Mouse (Mus musculus) gastrocnemius, postnatal 25 days (tissue): Measurements from ENCODE around the gene Erh. TPM values are rescaled to one million over a fixed set of nuclear protein-coding genes. Genes with fewer than 3 reads are reported as not detected.
A peak's percentile ranks its signal among the peaks of the same experiment; 100 is the strongest.

Experiments
- DNase-seq: peaks from one replicate; pipeline ENCODE4 v3.0.0; 2022
- total RNA-seq, 2 experiments: library from RNA; stranded (reverse); gene quantifications; 1 replicate in 1 of 2; 2 replicates in 1 of 2; pipeline ENCODE4 v1.2.3; 2021

The Erh gene
- total RNA-seq, 2 experiments from 2014 or later = 15.3 to 20.4 TPM

GRCm38 (mm10) chr12:80615371-80616257 is 28.5 kb downstream of the Erh start:
- no peak for DNase-seq

DNA sequence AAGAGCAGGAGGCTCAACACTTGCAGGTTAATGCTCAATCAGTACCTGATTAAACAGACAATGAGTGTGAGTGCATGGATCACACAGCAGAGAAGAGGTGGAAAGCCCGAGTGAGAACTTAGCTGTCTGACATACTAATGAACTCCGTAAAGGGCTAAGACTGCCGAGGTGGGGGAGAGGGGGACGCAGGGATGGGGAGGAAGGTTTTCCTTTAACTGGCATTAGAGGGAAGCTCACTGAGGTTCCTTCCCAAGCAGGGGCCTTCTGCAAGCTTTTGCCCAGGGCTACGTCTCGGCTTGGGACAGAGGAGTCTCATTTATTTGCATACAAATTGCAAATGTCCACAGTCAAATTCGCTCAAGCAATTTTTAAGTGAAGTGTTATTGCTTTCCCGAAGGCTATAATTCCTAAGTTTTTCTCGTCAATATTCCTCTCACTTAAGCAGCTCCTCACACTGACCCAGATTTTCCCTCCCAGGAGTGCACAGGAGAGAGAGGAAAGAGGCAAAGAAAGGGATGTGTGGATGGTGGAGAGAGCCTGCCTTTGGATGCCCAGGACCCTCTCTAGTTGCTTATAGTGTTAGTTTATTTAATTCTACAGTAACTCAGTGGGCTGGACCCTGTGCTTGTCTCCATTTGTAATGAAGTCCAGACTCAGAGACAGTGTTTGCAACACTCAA is 31.9 kb downstream of the Erh start:
- no peak for DNase-seq

DNA sequence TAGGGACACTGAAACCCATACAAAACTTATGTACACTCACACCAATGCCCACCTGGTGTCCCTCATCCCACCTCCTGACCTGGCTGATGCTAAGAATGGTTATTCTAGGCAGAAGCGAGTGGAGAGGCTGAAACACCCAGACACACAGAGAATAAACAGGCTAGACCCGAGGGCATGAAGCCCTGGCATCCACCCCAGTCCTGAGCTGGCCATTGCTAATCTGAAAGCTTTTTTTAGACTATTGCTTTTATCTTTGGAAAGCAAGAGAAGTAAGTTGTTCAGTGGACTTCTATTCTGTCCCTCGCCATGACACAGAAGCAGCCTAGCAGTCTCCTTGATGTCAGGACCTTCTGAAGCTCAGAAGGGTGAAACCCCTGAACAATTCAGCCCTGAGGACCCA is 34.2 kb downstream of the Erh start:
- no peak for DNase-seq

GRCm38 (mm10) chr12:80608576-80608975 is 35.6 kb downstream of the Erh start:
- no peak for DNase-seq

DNA sequence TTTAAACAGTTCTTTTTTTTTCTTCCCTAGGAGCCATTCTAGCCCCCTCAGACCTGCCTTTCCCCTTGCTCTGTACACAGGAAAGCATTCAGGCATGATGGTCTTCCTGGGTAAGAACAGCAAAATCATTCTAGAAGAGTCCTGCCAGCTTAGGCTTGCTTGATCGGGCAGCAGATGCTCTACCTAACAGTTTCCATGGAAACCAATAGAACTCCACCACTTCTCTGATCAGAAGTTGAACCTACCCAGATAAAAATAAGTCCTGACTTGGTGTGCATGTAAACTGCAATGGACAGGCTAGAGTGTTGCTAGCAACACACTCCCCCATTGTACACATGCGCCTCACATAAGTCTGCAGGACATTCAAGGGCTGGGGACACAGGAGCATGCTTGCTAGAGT is 39.9 kb downstream of the Erh start:
- no peak for DNase-seq

DNA sequence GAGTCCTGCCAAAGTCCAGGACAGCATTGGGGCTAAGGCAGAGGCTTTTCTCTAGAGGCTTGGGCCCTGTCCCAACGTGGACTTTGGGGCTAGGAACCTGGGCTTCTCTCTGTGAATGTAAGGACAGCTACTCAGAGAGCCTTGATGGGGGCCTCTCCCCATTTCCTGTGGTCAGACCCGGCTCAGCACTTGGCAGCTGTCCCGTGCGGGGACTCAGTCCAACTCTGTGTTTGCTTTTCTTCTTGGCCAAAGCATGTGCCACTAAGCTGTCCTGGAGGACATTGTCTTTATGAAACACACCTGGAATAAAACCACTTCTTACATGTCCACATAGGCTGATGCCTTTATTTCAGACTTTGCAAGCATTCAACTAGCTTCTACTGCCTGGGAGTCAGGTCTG is 40.6 kb downstream of the Erh start:
- DNase-seq = no peak

DNA sequence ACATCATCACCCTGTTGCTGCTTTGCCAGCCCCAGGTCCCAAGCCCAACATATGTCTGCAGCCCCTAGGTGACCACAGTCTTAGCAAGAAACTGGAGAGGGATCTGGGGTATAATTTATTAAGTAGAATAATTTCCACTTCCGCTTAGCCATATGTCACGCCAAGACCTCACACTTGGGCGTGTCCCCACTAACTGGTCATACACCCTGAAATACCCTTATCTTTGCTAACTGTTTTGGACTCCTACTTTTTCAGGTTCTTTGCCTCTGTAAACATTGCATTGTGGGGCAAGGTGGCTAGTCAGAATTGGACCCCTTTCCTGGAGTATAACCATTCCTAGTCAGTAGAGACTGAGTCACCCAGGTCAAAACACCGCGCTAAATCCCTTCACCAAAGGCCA is 41.7 kb downstream of the Erh start:
- DNase-seq = no peak

DNA sequence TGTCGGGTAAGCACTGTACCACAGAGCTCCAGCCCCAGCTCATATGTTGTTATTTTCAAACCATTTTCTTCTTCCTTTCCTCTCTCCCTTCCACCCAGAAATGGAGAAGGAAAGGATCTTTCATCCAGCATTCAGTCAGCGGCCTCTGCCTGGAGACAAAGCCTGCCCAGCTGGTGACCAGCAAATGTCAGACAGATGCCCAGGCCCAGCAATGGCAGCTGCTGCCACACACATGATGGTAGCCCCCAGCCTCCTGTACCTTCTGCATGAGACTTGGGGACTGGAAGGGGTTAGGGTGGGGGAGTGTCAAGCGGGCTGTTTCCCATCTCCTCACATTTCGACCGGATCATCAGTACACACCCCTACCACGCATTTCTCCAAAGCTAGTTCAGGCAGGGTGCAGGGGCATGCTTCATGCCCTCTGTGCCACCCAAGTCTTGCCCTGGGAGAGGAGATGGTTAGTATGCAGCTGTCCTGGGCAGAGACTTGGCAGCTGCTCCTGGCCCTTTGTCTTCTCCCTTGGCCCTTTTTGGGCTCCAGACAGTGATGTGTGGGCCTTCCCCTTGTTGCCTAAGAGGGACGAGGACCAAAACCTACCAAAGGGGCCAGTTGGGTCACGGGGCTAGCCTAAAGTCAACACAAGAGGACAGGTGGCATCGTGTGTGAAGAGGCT is 42.4 kb downstream of the Erh start:
- no peak for DNase-seq

DNA sequence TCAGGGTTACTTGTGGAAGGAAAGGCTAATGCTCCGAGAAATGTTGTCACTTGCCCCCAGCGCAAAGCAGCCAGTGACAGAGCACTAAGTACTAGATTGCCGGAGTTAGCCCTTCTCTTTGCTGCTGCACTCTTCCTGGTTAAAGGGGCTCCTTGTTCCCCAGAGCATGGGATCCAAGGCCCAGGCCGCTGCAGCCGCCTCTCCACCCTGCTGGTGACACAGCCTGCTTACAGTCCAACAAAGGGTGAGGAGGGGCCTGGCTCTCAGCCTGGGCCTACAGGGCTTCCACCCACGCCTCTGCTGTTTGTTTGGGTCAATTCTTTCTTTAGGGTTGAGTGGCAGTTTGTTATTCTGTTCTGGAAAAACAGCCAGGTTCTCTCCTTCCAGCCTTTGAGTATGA is 45.4 kb downstream of the Erh start:
- peak; percentile 66 for DNase-seq

DNA sequence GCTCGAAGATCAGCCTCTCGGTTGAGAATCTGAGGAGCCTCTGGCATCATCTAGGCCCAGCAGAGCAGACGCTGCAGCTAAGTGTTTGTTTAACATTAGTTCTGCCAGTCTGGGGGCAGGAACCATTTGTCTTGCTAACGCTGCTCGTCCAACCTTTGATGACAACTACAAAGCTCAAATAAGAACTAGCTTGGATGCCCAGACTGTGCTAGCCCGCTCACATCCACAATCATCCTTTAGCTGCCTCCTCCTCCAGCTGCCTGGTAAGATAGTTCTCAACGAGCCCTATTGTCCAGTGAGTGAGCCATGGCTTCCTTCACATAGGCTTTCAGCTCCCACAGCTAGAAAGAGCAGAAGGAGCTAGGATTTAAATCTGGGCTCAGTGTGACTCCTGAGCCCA is 45.9 kb downstream of the Erh start:
- DNase-seq = no peak

GRCm38 (mm10) chr12:80595968-80596367 is 48.2 kb downstream of the Erh start:
- DNase-seq = no peak

DNA sequence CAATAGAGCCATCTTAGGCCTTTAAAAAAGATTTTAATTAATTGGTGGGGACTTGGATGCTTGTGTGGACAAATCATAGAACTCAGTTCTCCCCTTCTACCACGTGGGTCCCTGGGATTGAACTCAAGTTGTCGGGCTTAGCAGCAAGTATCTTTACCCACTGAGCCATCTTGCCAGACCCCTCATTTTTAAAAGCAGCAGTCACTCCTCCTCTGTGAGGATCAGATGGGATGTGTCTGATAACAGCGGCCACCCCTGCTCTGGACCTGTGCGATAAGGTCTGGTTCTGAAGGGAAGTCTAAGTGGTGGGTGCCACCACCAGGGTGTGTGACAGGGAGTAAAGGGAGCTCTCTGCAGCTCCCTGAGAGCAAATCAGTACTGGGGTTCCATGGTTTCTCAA is 48.6 kb downstream of the Erh start:
- DNase-seq = no peak

DNA sequence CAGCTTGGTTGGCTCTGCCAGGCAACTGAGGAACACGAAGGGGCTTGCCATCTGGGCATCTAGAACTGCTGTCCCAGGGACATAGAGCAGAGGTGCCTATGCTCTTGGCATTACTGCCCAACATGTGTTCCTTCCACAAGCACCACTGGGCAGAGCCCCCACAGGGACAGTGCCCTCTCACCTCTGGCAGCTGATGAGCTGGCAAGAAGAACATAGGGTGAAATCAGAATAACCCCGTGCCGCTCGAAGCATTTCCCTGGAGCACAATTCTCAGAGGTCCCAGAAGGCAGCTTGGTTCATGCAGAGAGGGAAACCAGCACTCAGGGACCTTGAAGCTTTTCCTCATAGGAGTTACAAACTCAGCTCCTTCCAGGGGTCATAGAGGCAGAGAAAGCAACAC is 49.4 kb downstream of the Erh start:
- no peak for DNase-seq

DNA sequence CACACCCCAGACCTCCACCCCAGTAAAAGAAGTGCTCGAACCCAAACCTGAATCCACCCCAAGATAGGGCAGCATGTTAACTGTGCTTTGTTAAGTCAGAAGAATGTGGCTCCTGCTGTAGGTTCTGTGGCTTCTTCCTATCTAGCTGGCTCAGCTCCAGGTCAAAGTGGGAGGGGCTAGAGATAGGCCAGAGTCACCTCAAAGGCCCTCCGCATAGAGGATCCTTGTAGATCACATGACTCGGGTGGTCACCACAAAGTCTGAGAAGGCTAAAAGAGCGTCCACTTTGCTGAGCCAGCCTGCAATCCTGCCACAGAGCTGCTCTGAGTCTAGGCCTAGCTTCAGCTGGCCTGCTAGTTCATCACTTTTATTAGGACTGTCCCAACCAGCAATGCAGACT is 50.0 kb downstream of the Erh start:
- no peak for DNase-seq

GRCm38 (mm10) chr12:80584973-80585372 is 59.2 kb downstream of the Erh start:
- no peak for DNase-seq

Other genes with a start within 250 kb of the Erh start
- gene Dcaf5, start 207.7 kb downstream of the Erh start, total RNA-seq = 10 to 100 TPM; 30.5 to 30.6 TPM
- gene Exd2, start 181.2 kb downstream of the Erh start, total RNA-seq = 10 to 100 TPM; 34.1 to 39.5 TPM
- 1 to 10 TPM; 3.9 to 6.0 TPM for gene Galnt16, start 126.1 kb downstream of the Erh start, total RNA-seq
- gene Slc39a9, start 458 bp downstream of the Erh start, total RNA-seq = 1 to 10 TPM; 7.6 to 8.5 TPM
- gene Plekhd1, start 48.2 kb upstream of the Erh start, total RNA-seq = not detected
- not detected for gene Ccdc177, start 116.3 kb upstream of the Erh start, total RNA-seq
- gene Susd6, start 146.2 kb upstream of the Erh start, total RNA-seq = 10 to 100 TPM; 26.7 to 28.1 TPM